Mouse (Mus musculus) stomach, embryonic 14.5 days (tissue): ENCODE data around the gene Gh. TPM values are rescaled to one million over a fixed set of nuclear protein-coding genes. Genes with fewer than 3 reads are reported as not detected.

ENCODE experiments used
- ATAC-seq: fragments of 200-750 bp; cut with Nextera tagmentation; 2 replicates; pipeline ENCODE4 v1.8.0; 2017; ENCODE audit warnings: low read depth, moderate TSS enrichment; ENCODE audit not compliant: insufficient number of reproducible peaks, insufficient read depth, low FRiP score
- H3K27ac ChIP-seq: fragments of 300-500 bp; sonication (generic); 2 replicates; pipeline ENCODE4 v1.5.1; 2014; ENCODE audit warnings: mild to moderate bottlenecking, low read length, moderate library complexity, mixed read lengths
- H3K27me3 ChIP-seq: fragments of 300-500 bp; sonication (generic); 2 replicates; pipeline ENCODE4 v1.6.1; 2014; ENCODE audit warnings: low read length, control low read depth, mixed read lengths; ENCODE audit not compliant: control insufficient read depth, insufficient read depth
- H3K36me3 ChIP-seq: fragments of 300-500 bp; sonication (generic); 2 replicates; pipeline ENCODE4 v1.6.1; 2014; ENCODE audit warnings: mild to moderate bottlenecking, control low read depth, low read length, moderate library complexity, mixed read lengths; ENCODE audit not compliant: control insufficient read depth, insufficient read depth
- H3K4me1 ChIP-seq: fragments of 300-500 bp; sonication (generic); 2 replicates; pipeline ENCODE4 v1.6.1; 2014; ENCODE audit warnings: low read length, control low read depth, mixed read lengths; ENCODE audit not compliant: control insufficient read depth, insufficient read depth
- H3K4me2 ChIP-seq: fragments of 300-500 bp; sonication (generic); replicated peaks from 2 replicates; pipeline ENCODE4 v1.6.1; 2014; ENCODE audit warnings: low read depth, low read length, control low read depth
- H3K4me3 ChIP-seq: fragments of 300-500 bp; sonication (generic); 2 replicates; pipeline ENCODE4 v1.5.1; 2014; ENCODE audit warnings: low read depth, low read length, control low read depth
- H3K9ac ChIP-seq: fragments of 300-500 bp; sonication (generic); replicated peaks from 2 replicates; pipeline ENCODE4 v1.6.1; 2014; ENCODE audit warnings: low read depth, mild to moderate bottlenecking, control low read depth, low read length, moderate library complexity, mixed read lengths
- H3K9me3 ChIP-seq: fragments of 300-500 bp; sonication (generic); 2 replicates; pipeline ENCODE4 v1.6.1; 2016; ENCODE audit warnings: low read depth, low read length, control low read depth; ENCODE audit not compliant: control insufficient read depth
- WGBS: fragments of 180-500 bp; shearing (Covaris S2); extraction: QIAGEN DNeasy Blood & Tissue Kit; methylation state at CpG from one replicate; pipeline ENCODE4 v1.1.7; 2014; 5-methylcytosine and 5-hydroxymethylcytosine counted together
- polyA plus RNA-seq: library from polyadenylated mRNA; unstranded; fragments of >200 nt; fragmentation: Nextera tagmentation; extraction: Ambion mirVana; gene quantifications from 2 replicates; pipeline ENCODE4 v1.2.1, GENCODE M21; 2014

The Gh gene
- polyA plus RNA-seq, 1 experiment from 2014 or later = not detected

DNA sequence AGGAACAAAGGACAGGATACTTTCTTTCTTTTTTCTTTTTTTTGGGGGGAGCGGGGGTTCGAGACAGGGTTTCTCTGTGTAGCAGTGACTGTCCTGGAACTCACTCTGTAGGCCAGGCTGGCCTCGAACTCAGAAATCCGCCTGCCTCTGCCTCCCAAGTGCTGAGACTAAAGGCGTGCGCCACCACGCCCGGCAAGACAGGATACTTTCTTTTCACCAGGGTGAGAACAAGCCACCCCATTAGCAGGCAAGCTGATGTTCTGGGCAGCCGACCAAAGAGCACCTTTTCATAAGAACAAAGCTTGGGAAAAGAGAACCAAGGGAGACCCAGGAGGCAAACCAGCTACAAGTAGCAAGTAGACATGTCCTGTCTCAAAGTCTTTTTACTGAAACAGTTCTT lies 5.1 kb upstream of the Gh start:
- H3K4me2 ChIP-seq = no peak overlapping the region
- no peaks in the 10 kb centered on the region for H3K36me3 ChIP-seq
- 85% methylated on average over 9 of the region's 9 CpGs for WGBS
- H3K27ac ChIP-seq = no peak overlapping the region
- H3K4me3 ChIP-seq = no peak overlapping the region
- H3K9ac ChIP-seq = no peak overlapping the region
- no peaks in the 10 kb centered on the region for H3K9me3 ChIP-seq
- no peaks in the 10 kb centered on the region for H3K27me3 ChIP-seq
- ATAC-seq = no peak
- H3K4me1 ChIP-seq = no peaks in the 10 kb centered on the region

DNA sequence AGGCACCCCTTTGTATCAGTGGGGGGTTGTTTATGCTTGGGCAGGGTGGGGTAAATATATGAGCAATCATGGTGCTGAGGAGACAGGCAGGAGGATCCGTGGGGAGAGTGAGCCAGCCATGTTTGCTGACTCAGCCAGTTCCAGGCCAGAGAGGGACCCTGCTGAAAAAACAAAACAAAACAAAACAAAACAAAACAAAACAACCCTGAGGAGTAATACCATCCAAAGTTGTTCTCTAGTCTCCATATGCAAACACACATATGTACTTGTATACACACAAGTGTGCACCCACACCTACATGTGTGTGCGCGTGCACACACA lies 4.4 kb upstream of the Gh start:
- Histone ChIP-seq H3K4me2 (no peak overlapping the region), H3K36me3 (no peaks in the 10 kb centered on the region), H3K4me1 (no peaks in the 10 kb centered on the region), H3K4me3 (no peak overlapping the region), H3K27me3 (no peaks in the 10 kb centered on the region), H3K9me3 (no peaks in the 10 kb centered on the region), H3K9ac (no peak overlapping the region), H3K27ac (no peak overlapping the region)
- 81% methylated on average over 3 of the region's 3 CpGs for WGBS
- ATAC-seq = no peak

DNA sequence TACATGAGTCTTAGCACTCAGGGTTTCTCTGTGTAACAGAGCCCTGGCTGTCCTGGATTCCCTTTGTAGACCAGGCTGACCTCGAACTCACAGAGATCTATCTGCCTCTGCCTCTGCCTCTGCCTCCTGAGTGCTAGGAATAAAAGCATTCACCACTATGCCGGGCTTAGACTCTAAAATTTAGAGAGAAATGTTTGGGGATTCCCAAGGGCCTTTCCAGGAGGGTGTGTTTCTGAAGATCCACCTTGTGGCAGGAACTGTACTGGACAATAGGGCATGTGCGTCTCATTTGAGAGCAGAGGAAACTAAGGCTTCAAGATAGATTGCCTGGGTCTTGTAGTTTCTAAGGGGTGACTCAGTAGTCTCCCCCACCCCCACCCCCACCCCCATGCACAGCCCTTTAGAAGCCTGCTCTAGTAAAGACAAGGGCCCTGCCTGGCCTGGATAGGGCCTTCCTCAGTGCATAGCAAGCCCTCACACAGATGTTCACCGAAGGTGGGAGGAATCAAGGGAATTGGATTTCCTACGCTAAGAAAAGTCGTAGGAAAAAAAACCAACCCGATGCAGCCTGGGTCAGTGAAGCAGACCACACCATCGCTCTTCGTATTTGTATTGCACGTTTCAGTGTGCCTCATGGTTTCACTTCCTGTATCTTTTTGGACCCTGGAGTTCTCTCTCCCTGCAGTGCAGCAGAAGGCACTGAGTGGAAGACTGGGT lies 3.8 kb upstream of the Gh start:
- no peaks in the 10 kb centered on the region for H3K9me3 ChIP-seq
- H3K9ac ChIP-seq = no peak overlapping the region
- no peak overlapping the region for H3K4me3 ChIP-seq
- no peak overlapping the region for H3K27ac ChIP-seq
- no peak for ATAC-seq
- no peaks in the 10 kb centered on the region for H3K27me3 ChIP-seq
- WGBS = 73% methylated on average over 10 of the region's 10 CpGs
- H3K4me1 ChIP-seq = no peaks in the 10 kb centered on the region
- no peak overlapping the region for H3K4me2 ChIP-seq
- H3K36me3 ChIP-seq = no peaks in the 10 kb centered on the region

DNA sequence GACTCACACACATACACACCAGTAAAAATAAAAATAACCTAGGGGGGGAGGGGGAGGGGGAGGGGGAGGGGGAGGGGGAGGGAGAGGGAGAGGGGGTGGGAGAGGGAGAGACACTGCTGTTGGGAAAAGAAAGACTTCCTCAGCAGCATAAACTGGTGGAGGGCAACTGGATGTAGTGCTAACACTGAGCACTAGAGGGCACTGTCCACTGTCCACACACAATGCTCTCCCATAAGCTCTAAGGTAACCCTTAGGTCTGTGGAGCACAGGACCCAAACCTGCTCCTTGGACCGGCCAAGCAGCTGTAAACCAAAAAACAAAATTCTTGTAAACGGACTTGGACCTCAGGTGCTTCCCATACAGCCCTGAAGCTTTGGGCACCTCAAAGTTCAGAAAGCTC lies 969 bp upstream of the Gh start:
- no peaks in the 10 kb centered on the region for H3K27me3 ChIP-seq
- H3K4me3 ChIP-seq = no peak overlapping the region
- 8% methylated on average over 2 of the region's 2 CpGs for WGBS
- no peak overlapping the region for H3K4me2 ChIP-seq
- no peaks in the 10 kb centered on the region for H3K4me1 ChIP-seq
- no peak; the same call in 1 of the 2 replicates for ATAC-seq
- no peaks in the 10 kb centered on the region for H3K9me3 ChIP-seq
- no peaks in the 10 kb centered on the region for H3K36me3 ChIP-seq
- H3K9ac ChIP-seq = no peak overlapping the region
- H3K27ac ChIP-seq = no peak overlapping the region

DNA sequence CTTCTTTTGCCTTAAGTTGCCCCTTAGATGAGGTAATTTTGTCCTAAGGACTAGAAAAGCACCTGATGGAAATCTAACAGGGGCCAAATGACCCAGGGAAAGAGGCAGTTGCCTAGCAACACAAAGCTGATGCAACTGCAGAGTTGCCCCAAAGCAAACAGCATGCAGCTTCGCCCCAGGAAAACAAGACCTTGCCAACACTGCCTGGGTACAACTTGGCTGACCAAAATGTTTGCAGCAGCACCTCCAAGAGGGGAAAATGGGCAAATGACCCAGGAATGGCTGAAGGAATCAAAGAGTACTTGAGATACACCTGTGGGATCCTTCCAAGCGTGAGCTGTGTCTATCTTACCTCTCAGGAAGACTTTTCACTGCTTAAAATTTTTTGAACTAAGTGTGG lies 9.8 kb downstream of the Gh start:
- H3K4me3 ChIP-seq = no peak overlapping the region
- no peak overlapping the region for H3K27ac ChIP-seq
- no peaks in the 10 kb centered on the region for H3K27me3 ChIP-seq
- H3K9me3 ChIP-seq = no peaks in the 10 kb centered on the region
- H3K4me1 ChIP-seq = no peaks in the 10 kb centered on the region
- H3K9ac ChIP-seq = no peak overlapping the region
- WGBS = 86% methylated on average over 2 of the region's 2 CpGs
- no peaks in the 10 kb centered on the region for H3K36me3 ChIP-seq
- ATAC-seq = no peak
- no peak overlapping the region for H3K4me2 ChIP-seq

DNA sequence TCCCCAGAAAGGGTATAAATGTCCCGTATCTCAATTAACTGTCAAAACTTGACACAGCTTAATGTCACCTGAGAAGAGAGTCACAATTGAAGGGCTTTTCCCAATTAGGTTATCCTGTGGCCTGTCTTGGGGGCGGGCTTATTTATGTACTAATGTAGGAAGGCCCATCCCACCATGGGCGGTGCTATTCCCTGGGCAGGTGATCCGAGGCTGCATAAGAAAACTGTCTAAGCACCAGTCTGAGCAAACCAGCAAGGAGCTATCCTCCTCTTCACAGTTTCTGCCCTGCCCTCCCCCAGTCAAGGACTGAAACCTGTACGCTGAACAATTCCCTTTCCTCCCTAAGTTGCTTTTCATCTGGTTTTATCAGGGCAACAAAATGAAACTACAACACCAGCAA lies 11.3 kb downstream of the Gh start:
- Histone ChIP-seq H3K9me3 (no peaks in the 10 kb centered on the region), H3K4me2 (no peak overlapping the region), H3K4me1 (no peaks in the 10 kb centered on the region), H3K9ac (no peak overlapping the region), H3K27ac (no peak overlapping the region), H3K36me3 (no peaks in the 10 kb centered on the region), H3K27me3 (no peaks in the 10 kb centered on the region), H3K4me3 (no peak overlapping the region)
- no peak for ATAC-seq
- WGBS = 87% methylated on average over 5 of the region's 5 CpGs

DNA sequence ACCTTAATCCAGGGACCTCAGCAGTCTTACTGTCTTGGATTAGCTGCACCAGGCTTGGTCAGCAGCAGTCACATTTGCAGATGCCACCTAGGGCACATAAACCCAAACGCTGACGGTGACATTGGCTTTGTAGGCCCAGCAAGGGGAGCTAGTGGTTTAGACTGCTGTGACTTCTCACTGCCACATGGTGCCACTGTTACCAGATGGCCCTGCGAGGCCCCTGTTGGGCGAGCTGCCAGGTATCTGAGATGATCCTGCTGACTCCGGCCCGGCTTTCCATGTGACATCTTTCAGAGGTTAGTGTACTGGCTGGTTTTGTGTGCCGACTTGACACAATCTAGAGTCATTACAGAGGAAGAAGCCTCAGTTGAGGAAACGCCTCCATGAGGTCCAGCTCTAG lies 12.3 kb downstream of the Gh start:
- 48% methylated on average over 8 of the region's 8 CpGs for WGBS
- no peak for ATAC-seq
- H3K27ac ChIP-seq = no peak overlapping the region

DNA sequence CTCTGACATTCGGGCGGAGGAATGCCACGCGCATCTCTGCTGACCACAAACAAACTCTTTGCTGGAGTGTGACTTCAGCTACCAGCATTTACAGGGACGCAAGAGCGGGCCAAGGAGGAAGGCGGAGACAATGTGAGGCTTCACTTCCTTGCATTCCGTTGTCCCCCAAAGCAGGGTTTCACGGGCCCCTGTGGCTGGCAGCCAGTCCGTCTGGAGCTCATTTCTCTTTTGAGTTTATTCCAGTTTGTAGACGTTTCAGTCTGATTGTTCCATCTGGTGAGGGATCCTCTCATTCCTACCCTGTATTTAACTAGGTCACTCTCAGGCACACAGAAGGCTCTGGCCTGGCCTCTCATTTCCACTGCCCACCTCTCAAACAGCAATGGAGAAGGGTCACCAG lies 14.7 kb downstream of the Gh start:
- Histone ChIP-seq H3K4me1 (no peaks in the 10 kb centered on the region), H3K36me3 (no peaks in the 10 kb centered on the region), H3K27me3 (no peaks in the 10 kb centered on the region), H3K4me3 (no peak overlapping the region), H3K4me2 (no peak overlapping the region), H3K9me3 (no peaks in the 10 kb centered on the region), H3K27ac (no peak overlapping the region), H3K9ac (no peak overlapping the region)
- WGBS = 65% methylated on average over 11 of the region's 11 CpGs
- ATAC-seq = no peak

More for the DNA sequence above, 12.3 kb downstream of the Gh start:
- H3K9me3 ChIP-seq = no peaks in the 10 kb centered on the region
- no peak overlapping the region for H3K4me3 ChIP-seq
- no peak overlapping the region for H3K4me2 ChIP-seq
- no peaks in the 10 kb centered on the region for H3K27me3 ChIP-seq
- H3K4me1 ChIP-seq = no peaks in the 10 kb centered on the region
- H3K9ac ChIP-seq = no peak overlapping the region
- H3K36me3 ChIP-seq = no peaks in the 10 kb centered on the region

DNA sequence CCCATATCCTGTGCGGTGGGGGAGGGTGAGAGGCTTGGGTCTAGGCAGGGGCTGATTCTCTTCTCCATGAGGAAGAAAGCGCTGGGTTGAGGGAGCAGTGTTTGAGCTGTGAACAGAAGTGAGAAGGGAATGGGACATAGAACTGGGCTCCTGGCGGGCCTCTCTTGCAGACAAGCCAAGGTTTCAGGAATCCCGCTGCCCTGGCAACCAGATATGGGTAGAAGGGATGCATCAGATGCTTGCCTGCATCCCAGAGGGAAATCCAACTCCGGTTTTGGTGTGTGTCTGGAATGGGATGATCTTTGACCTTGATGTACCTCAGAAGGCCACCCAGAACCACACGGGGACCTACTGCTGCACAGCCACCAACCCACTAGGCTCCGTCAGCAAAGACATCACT lies 15.5 kb downstream of the Gh start:
- 89% methylated on average over 7 of the region's 7 CpGs for WGBS
- H3K4me2 ChIP-seq = no peak overlapping the region
- no peaks in the 10 kb centered on the region for H3K9me3 ChIP-seq
- H3K4me3 ChIP-seq = no peak overlapping the region
- no peak overlapping the region for H3K9ac ChIP-seq
- H3K4me1 ChIP-seq = no peaks in the 10 kb centered on the region
- ATAC-seq = no peak
- no peak overlapping the region for H3K27ac ChIP-seq
- H3K36me3 ChIP-seq = no peaks in the 10 kb centered on the region
- H3K27me3 ChIP-seq = no peaks in the 10 kb centered on the region
